Mouse (Mus musculus) stomach, postnatal 0 days (tissue): ENCODE data around the gene Ces3b.

Experiments used
- CTCF ChIP-seq: IDR thresholded peaks from 2 replicates; pipeline ENCODE4 v1.5.1; 2016; ENCODE audit warnings: antibody characterized with exemption, low read depth, mild to moderate bottlenecking, moderate library complexity
- EP300 ChIP-seq: optimal IDR thresholded peaks from 2 replicates; pipeline ENCODE3; 2016; ENCODE audit warnings: antibody characterized with exemption

DNA sequence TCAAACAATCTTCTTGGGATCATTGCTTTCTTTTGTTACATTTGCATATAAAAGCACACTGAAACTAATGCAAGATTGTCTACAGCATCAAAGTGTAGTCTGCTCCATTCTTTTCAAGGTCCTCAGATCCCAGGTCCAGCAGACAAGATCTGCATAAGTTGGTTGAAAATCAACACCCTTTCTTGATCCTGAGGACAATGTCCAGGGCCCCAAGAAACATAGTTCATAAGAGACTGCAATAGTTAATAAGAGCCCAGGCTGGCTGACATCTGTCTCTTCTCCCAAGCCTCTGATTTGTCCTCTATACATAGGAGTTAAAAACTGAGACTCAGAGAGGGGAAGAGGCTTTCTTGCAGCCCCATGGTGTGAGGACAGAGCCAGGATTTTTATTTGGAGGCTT, 14.6 kb upstream of the Ces3b start:
- TF ChIP-seq EP300 (no peak), CTCF (no peak)
